Mouse (Mus musculus) lung, adult 2 months (tissue): ENCODE results near the gene Procr.

Experiments used
- CTCF ChIP-seq: fragments of 200-500 bp; IDR thresholded peaks from 2 replicates; pipeline ENCODE4 v1.5.1; 2011; ENCODE audit warnings: mild to moderate bottlenecking, low read length, control low read depth; ENCODE audit not compliant: insufficient read depth
- POLR2A ChIP-seq: fragments of 200-500 bp; IDR thresholded peaks from 2 replicates; pipeline ENCODE4 v1.6.1; 2011; ENCODE audit warnings: low read depth, mild to moderate bottlenecking, control low read depth, low read length, borderline replicate concordance; ENCODE audit errors: extremely low read depth

GRCm38 (mm10) chr2:155804053-155804452 lies 53.1 kb downstream of the Procr start:
- TF ChIP-seq CTCF (no peak), POLR2A (no peak)
